Mouse (Mus musculus): ENCODE data around the gene 1700001C02Rik.

DNA sequence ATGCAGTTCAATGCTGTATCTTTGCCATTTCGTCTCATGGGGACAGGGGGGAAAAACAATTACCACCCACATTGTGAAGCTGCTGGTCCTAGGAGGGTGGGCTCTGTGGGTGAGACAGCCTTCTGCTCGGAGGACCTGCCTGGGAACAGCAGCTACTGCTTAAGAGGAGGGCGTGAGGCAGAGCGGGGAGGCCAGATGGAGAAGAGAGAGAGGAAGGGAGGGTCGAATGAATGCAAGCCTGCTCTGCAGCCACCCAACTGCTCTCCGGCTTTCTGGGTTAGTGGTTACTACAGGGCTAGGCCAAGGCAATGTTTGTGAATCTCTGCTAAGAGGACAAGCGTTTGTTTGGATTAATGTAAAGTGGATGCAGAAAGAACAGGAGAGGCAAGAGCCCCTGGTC lies 53.6 kb downstream of the 1700001C02Rik start:
- no peak for TF ChIP-seq POLR2A (IDR thresholded peaks at IDR 0.05; ENCODE audit: control insufficient read depth, low read depth, low read length)
- TF ChIP-seq CTCF (IDR thresholded peaks at IDR 0.05; ENCODE audit: control insufficient read depth, insufficient read depth, insufficient replicate concordance, low read depth, low read length) = no peak
